Mouse (Mus musculus) stomach, embryonic 14.5 days (tissue): ENCODE results near the gene Fndc3b. TPM values are rescaled to one million over a fixed set of nuclear protein-coding genes. Genes with fewer than 3 reads are reported as not detected.

ENCODE experiments used
- ATAC-seq: fragments of 200-750 bp; cut with Nextera tagmentation; 2 replicates; pipeline ENCODE4 v1.8.0; 2017; ENCODE audit warnings: low read depth, moderate TSS enrichment; ENCODE audit not compliant: insufficient number of reproducible peaks, insufficient read depth, low FRiP score
- H3K27ac ChIP-seq: fragments of 300-500 bp; sonication (generic); 2 replicates; pipeline ENCODE4 v1.5.1; 2014; ENCODE audit warnings: mild to moderate bottlenecking, low read length, moderate library complexity, mixed read lengths
- H3K27me3 ChIP-seq: fragments of 300-500 bp; sonication (generic); 2 replicates; pipeline ENCODE4 v1.6.1; 2014; ENCODE audit warnings: low read length, control low read depth, mixed read lengths; ENCODE audit not compliant: control insufficient read depth, insufficient read depth
- H3K36me3 ChIP-seq: fragments of 300-500 bp; sonication (generic); 2 replicates; pipeline ENCODE4 v1.6.1; 2014; ENCODE audit warnings: mild to moderate bottlenecking, control low read depth, low read length, moderate library complexity, mixed read lengths; ENCODE audit not compliant: control insufficient read depth, insufficient read depth
- H3K4me1 ChIP-seq: fragments of 300-500 bp; sonication (generic); 2 replicates; pipeline ENCODE4 v1.6.1; 2014; ENCODE audit warnings: low read length, control low read depth, mixed read lengths; ENCODE audit not compliant: control insufficient read depth, insufficient read depth
- H3K4me2 ChIP-seq: fragments of 300-500 bp; sonication (generic); replicated peaks from 2 replicates; pipeline ENCODE4 v1.6.1; 2014; ENCODE audit warnings: low read depth, low read length, control low read depth
- H3K4me3 ChIP-seq: fragments of 300-500 bp; sonication (generic); 2 replicates; pipeline ENCODE4 v1.5.1; 2014; ENCODE audit warnings: low read depth, low read length, control low read depth
- H3K9ac ChIP-seq: fragments of 300-500 bp; sonication (generic); replicated peaks from 2 replicates; pipeline ENCODE4 v1.6.1; 2014; ENCODE audit warnings: low read depth, mild to moderate bottlenecking, control low read depth, low read length, moderate library complexity, mixed read lengths
- H3K9me3 ChIP-seq: fragments of 300-500 bp; sonication (generic); 2 replicates; pipeline ENCODE4 v1.6.1; 2016; ENCODE audit warnings: low read depth, low read length, control low read depth; ENCODE audit not compliant: control insufficient read depth
- WGBS: fragments of 180-500 bp; shearing (Covaris S2); extraction: QIAGEN DNeasy Blood & Tissue Kit; methylation state at CpG from one replicate; pipeline ENCODE4 v1.1.7; 2014; 5-methylcytosine and 5-hydroxymethylcytosine counted together
- polyA plus RNA-seq: library from polyadenylated mRNA; unstranded; fragments of >200 nt; fragmentation: Nextera tagmentation; extraction: Ambion mirVana; gene quantifications from 2 replicates; pipeline ENCODE4 v1.2.1, GENCODE M21; 2014

The Fndc3b gene
- polyA plus RNA-seq, 1 experiment from 2014 or later, result 33.3 TPM

DNA sequence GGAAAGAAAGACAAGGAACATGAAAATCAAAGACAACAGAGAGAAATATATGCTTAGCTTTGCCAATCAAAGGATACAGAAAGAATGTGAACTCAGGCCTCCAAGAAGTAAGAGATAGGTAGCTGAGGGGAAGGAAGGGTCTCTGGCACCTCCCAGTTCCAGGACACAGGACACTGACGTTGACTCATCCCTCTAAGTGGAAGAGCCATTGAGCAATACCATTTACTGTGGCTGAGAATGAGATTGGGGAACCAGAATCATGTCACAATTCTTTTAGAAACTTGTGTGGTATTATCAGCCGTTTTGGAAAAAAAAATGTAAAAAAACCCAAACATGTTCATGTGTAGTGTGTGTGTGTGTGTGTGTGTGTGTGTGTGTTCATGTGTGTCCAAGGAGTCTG is 31.0 kb upstream of the Fndc3b start:
- no peaks in the 10 kb centered on the region for H3K27me3 ChIP-seq
- H3K4me1 ChIP-seq, result no peaks in the 10 kb centered on the region
- no peaks in the 10 kb centered on the region for H3K9me3 ChIP-seq
- WGBS, result 65% methylated on average over 2 of the region's 2 CpGs
- no peaks in the 10 kb centered on the region for H3K36me3 ChIP-seq
- no peak overlapping the region for H3K4me3 ChIP-seq
- no peak overlapping the region for H3K27ac ChIP-seq
- no peak for ATAC-seq
- H3K9ac ChIP-seq, result no peak overlapping the region
- no peak overlapping the region for H3K4me2 ChIP-seq

DNA sequence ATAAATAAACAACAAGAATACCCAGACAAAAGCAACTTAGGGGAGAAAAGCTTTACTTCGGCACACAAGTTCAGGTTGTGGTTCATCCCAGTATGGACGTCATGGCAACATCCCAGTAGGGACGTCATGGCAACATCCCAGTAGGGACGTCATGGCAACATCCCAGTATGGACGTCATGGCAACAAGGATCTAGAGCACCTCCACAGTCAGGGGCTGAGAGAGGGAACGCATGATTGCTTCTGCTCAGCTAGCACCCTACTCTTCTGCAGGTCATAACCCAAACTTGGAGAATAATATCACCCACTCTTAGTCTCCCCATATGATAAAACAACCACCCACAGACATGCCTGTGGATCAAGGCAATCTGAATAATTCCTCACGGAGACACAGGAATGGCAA is 29.0 kb upstream of the Fndc3b start:
- Histone ChIP-seq H3K36me3 (no peaks in the 10 kb centered on the region), H3K4me3 (no peak overlapping the region), H3K9ac (no peak overlapping the region), H3K27me3 (no peaks in the 10 kb centered on the region), H3K4me2 (no peak overlapping the region), H3K9me3 (no peaks in the 10 kb centered on the region), H3K4me1 (no peaks in the 10 kb centered on the region), H3K27ac (no peak overlapping the region)
- no peak for ATAC-seq
- WGBS, result 87% methylated on average over 7 of the region's 7 CpGs

DNA sequence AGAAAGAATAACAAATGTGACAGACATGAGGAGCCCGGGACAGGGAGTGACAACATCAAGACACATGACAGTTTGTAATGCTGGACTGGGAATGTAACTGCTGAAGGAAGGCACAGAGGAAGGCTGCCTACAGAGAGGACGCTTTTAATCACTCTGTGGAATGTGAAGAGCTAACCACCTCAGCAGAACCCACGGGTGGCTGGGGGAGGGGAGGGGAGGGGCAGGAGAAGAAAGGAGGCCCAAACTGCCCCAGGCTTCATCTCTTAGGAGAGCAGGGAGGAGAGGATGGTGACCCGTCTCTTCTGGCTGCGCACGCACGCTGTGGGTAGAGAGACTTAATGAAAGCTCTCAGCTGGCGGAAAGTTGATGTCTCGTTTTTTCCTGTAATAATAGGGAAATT is 25.1 kb upstream of the Fndc3b start:
- Histone ChIP-seq H3K27me3 (no peaks in the 10 kb centered on the region), H3K4me2 (no peak overlapping the region), H3K36me3 (no peaks in the 10 kb centered on the region), H3K4me1 (no peaks in the 10 kb centered on the region), H3K9ac (no peak overlapping the region), H3K9me3 (no peaks in the 10 kb centered on the region), H3K27ac (no peak overlapping the region), H3K4me3 (no peak overlapping the region)
- WGBS, result 25% methylated on average over 9 of the region's 9 CpGs
- ATAC-seq, result no peak

DNA sequence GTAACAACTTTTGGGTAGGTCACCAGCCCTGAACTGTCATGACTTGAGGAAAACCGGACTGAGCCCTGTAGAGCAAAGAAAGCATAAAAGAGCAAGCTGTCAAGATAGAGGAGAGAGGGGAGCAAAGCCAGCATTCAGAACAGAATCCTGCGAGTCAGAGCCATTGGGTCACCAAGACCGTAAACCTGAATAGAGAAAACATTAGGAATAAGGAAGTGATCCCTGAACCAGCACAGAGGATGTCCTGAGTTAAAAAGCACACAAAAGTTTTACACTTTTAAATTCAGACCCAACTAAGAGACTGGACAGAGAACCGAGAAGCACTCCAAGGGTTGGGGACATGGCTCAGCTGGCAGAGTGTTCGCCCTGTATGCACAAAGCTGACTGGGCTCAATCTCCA is 24.0 kb upstream of the Fndc3b start:
- H3K27ac ChIP-seq, result no peak overlapping the region
- no peak overlapping the region for H3K9ac ChIP-seq
- H3K27me3 ChIP-seq, result no peaks in the 10 kb centered on the region
- H3K4me3 ChIP-seq, result no peak overlapping the region
- H3K9me3 ChIP-seq, result no peaks in the 10 kb centered on the region
- no peak overlapping the region for H3K4me2 ChIP-seq
- H3K36me3 ChIP-seq, result no peaks in the 10 kb centered on the region
- WGBS, result 69% methylated on average over 5 of the region's 5 CpGs
- no peak for ATAC-seq
- H3K4me1 ChIP-seq, result no peaks in the 10 kb centered on the region

DNA sequence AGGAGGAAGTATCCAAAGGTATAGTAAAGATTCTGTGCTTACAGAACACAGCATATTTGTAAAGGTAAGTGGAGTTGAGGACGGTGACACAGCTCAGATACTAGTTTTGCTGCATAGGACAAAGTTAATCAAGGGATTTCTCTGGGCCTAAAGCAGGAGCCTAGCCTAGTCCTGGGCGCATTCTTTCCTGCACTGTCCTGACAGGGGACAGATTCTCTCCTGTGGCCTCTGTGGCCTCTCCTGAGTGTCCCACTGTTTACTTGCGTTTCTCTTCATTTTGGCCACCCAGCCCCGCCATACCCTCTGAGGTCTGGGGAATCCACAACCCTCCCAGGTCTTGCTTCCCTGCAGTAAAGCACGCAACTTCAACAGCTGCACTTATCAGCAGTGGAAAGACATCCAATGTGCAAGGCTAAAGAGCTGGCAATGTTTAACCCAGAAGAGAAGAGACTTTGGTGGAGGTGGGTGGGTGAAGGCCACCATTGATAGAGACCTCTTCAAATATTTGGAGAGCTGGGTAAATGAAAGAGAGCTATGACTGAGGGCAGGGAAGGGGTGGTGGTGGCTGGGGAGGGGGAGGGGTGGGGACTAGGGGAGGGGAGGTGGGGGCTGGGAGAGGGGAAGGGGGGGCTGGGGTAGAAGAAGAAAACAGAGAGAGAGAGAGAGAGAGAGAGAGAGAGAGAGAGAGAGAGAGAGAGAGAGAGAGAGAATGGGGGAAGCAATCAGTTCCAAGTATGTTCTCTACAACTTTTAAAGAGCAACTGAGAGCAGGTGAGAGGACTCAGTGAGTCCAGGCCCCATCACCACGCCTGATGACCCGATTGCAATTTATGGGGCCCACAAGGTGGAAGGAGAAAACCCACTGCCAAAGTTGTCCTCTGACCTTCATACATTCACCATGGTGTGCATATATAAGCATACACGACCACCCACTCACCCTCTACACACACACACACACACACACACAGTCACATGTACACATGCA is 18.0 kb upstream of the Fndc3b start:
- peak; percentile 93 for ATAC-seq

DNA sequence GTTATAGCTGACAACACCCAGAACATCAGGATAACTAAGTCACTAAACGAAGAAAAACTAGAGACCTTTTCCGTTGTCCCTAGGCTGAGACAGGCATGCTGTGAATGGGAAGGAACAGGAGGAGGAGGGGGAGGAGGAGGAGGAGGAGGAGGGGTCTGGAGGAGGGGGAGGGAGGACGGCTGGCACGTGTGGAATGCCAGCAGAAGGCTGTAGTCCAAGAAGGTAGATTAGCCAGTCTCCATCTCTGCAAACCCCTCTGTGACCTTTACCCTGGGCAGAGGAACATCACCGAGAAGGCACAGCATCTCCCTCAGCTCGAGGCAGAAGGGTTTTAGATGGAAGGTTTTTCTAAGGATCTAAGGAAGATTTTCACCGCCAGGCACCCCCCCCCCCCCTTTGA is 17.1 kb upstream of the Fndc3b start:
- ATAC-seq, result no peak
- Histone ChIP-seq H3K9ac (no peak overlapping the region), H3K27ac (peak overlapping the region; percentile 75; the same call in 1 of the 2 replicates), H3K9me3 (no peaks in the 10 kb centered on the region), H3K4me2 (no peak overlapping the region), H3K36me3 (no peaks in the 10 kb centered on the region), H3K4me3 (no peak overlapping the region), H3K4me1 (peaks cover 8% of the 10 kb centered on the region; the same call in 1 of the 2 replicates), H3K27me3 (no peaks in the 10 kb centered on the region)
- WGBS, result 11% methylated on average over 7 of the region's 7 CpGs

More for the DNA sequence above, 18.0 kb upstream of the Fndc3b start:
- Histone ChIP-seq H3K27ac (peak overlapping the region; percentile 75), H3K4me2 (no peak overlapping the region), H3K4me3 (no peak overlapping the region), H3K27me3 (no peaks in the 10 kb centered on the region), H3K4me1 (peaks cover 8% of the 10 kb centered on the region; the same call in 1 of the 2 replicates), H3K9me3 (no peaks in the 10 kb centered on the region), H3K9ac (no peak overlapping the region), H3K36me3 (no peaks in the 10 kb centered on the region)
- WGBS, result 47% methylated on average over 8 of the region's 8 CpGs

DNA sequence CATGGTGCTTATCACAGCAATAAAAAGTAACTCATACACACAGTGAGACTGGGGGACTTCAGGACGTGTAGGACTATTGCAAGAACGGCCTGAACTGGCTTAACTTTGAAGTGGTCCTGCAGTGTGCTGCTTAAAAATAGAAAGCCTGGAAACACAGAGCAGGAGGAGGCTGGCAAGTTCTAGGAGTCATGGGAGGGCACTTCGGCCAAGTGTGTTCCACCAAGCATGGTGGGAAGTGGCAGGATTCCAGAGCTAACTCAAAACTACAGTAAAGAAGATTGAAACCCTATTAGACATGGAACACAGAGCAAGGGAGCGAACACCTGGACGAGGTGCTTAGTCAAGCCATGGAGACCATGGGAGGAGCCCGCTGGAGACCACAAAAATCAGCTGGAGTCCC is 14.6 kb upstream of the Fndc3b start:
- no peaks in the 10 kb centered on the region for H3K27me3 ChIP-seq
- H3K9me3 ChIP-seq, result no peaks in the 10 kb centered on the region
- ATAC-seq, result no peak
- H3K9ac ChIP-seq, result no peak overlapping the region
- 82% methylated on average over 6 of the region's 6 CpGs for WGBS
- H3K4me3 ChIP-seq, result no peak overlapping the region
- H3K4me1 ChIP-seq, result peaks cover 8% of the 10 kb centered on the region; the same call in 1 of the 2 replicates
- no peaks in the 10 kb centered on the region for H3K36me3 ChIP-seq
- H3K4me2 ChIP-seq, result no peak overlapping the region
- no peak overlapping the region for H3K27ac ChIP-seq

DNA sequence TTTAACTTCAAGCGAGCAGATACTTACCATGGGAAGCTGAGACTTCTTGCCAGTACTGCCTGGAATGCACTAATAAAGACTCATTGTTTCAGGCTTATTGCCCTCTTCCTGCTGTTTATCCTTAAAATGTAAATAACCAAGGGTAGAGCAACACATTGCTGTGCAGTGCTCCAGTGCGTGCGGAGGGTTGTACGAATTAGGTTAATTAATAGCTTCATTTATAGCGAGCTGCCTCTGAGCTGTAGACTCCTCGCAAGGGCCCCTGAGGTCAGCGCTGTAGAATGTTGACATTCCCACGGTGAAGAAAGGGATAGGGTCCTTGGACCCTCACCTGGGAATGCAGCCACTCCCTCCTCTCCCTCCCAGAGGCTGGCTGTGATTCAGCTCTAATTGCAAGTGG is 13.1 kb upstream of the Fndc3b start:
- no peaks in the 10 kb centered on the region for H3K36me3 ChIP-seq
- no peak overlapping the region for H3K4me2 ChIP-seq
- no peaks in the 10 kb centered on the region for H3K9me3 ChIP-seq
- WGBS, result 35% methylated on average over 8 of the region's 8 CpGs
- H3K27ac ChIP-seq, result no peak overlapping the region
- peaks cover 8% of the 10 kb centered on the region; the same call in 1 of the 2 replicates for H3K4me1 ChIP-seq
- no peaks in the 10 kb centered on the region for H3K27me3 ChIP-seq
- ATAC-seq, result no peak; the same call in 1 of the 2 replicates
- H3K9ac ChIP-seq, result no peak overlapping the region
- no peak overlapping the region for H3K4me3 ChIP-seq
